Mouse (Mus musculus) stomach, postnatal 0 days (tissue): ENCODE data around the gene Ciao2a.

ENCODE experiments used
- CTCF ChIP-seq: IDR thresholded peaks from 2 replicates; pipeline ENCODE4 v1.5.1; 2016; ENCODE audit warnings: antibody characterized with exemption, low read depth, mild to moderate bottlenecking, moderate library complexity
- EP300 ChIP-seq: optimal IDR thresholded peaks from 2 replicates; pipeline ENCODE3; 2016; ENCODE audit warnings: antibody characterized with exemption

GRCm38 (mm10) chr9:66127193-66127546, 759 bp downstream of the Ciao2a start:
- TF ChIP-seq CTCF: no peak
- TF ChIP-seq EP300: no peak
